Mouse (Mus musculus): ENCODE measurements around the gene Arl6. TPM values are rescaled to one million over a fixed set of nuclear protein-coding genes. Genes with fewer than 3 reads are reported as not detected.

The Arl6 gene
- polyA plus RNA-seq, 1 experiment = 12.0 TPM

- H3K27ac ChIP-seq (ENCODE audit: insufficient read depth, low read depth, low read length) = no peak overlapping the region
- H3K4me3 ChIP-seq (ENCODE audit: insufficient read depth, low read length) = no peak overlapping the region
- no peak for TF ChIP-seq POLR2A (IDR thresholded peaks at IDR 0.05; ENCODE audit: borderline replicate concordance, low read depth, low read length)
- no peak for TF ChIP-seq CTCF (IDR thresholded peaks at IDR 0.05; ENCODE audit: low read depth, low read length)
- H3K4me1 ChIP-seq (ENCODE audit: control insufficient read depth, insufficient read depth, low read length) = peaks cover 6% of the 10 kb centered on the region
Observed at GRCm38 (mm10) chr16:59615675-59616074, 23.5 kb downstream of the Arl6 start.

- TF ChIP-seq CTCF (IDR thresholded peaks at IDR 0.05; ENCODE audit: low read depth, low read length) = no peak
- no peak for TF ChIP-seq POLR2A (IDR thresholded peaks at IDR 0.05; ENCODE audit: borderline replicate concordance, low read depth, low read length)
- Histone ChIP-seq H3K4me1 (ENCODE audit: control insufficient read depth, insufficient read depth, low read length) (peaks cover 5% of the 10 kb centered on the region), H3K27ac (ENCODE audit: insufficient read depth, low read depth, low read length) (no peak overlapping the region), H3K4me3 (ENCODE audit: insufficient read depth, low read length) (no peak overlapping the region)
Observed at GRCm38 (mm10) chr16:59610750-59611149, 28.4 kb downstream of the Arl6 start.

- Histone ChIP-seq H3K27ac (ENCODE audit: insufficient read depth, low read depth, low read length) (peak overlapping the region; percentile 68), H3K4me1 (ENCODE audit: control insufficient read depth, insufficient read depth, low read length) (peaks cover 15% of the 10 kb centered on the region), H3K4me3 (ENCODE audit: insufficient read depth, low read length) (peak overlapping the region; percentile 43)
- TF ChIP-seq CTCF (IDR thresholded peaks at IDR 0.05; ENCODE audit: low read depth, low read length) (no peak), POLR2A (IDR thresholded peaks at IDR 0.05; ENCODE audit: borderline replicate concordance, low read depth, low read length) (no peak)
Observed at GRCm38 (mm10) chr16:59604078-59604781, 35.0 kb downstream of the Arl6 start.

- Histone ChIP-seq H3K4me3 (ENCODE audit: insufficient read depth, low read length) (peak within 1 kb of the TSS; percentile 78), H3K4me1 (ENCODE audit: control insufficient read depth, insufficient read depth, low read length) (peaks cover 24% of the 10 kb centered on the region), H3K27ac (ENCODE audit: insufficient read depth, low read depth, low read length) (peak within 1 kb of the TSS; percentile 80)
- no peak for TF ChIP-seq CTCF (IDR thresholded peaks at IDR 0.05; ENCODE audit: low read depth, low read length)
- peak; percentile 24; the same call in 1 of the 2 replicates for TF ChIP-seq POLR2A (IDR thresholded peaks at IDR 0.05; ENCODE audit: borderline replicate concordance, low read depth, low read length)
Observed at GRCm38 (mm10) chr16:59600311-59601251, 38.6 kb downstream of the Arl6 start, which contains the start of gene Crybg3. TSS of gene Crybg3 (minus strand) at chr16:59600979.

- H3K27ac ChIP-seq (ENCODE audit: insufficient read depth, low read depth, low read length) = peak overlapping the region; percentile 80; the same call in 1 of the 2 replicates
Observed at GRCm38 (mm10) chr16:59599411-59600265, 39.6 kb downstream of the Arl6 start.

GRCm38 (mm10) chr16:59598997-59599396 is 40.2 kb downstream of the Arl6 start:
- Histone ChIP-seq H3K4me3 (ENCODE audit: insufficient read depth, low read length) (peak overlapping the region; percentile 78), H3K27ac (ENCODE audit: insufficient read depth, low read depth, low read length) (no peak overlapping the region), H3K4me1 (ENCODE audit: control insufficient read depth, insufficient read depth, low read length) (peaks cover 18% of the 10 kb centered on the region)
- TF ChIP-seq POLR2A (IDR thresholded peaks at IDR 0.05; ENCODE audit: borderline replicate concordance, low read depth, low read length) (no peak), CTCF (IDR thresholded peaks at IDR 0.05; ENCODE audit: low read depth, low read length) (no peak)

More at GRCm38 (mm10) chr16:59599411-59600265, 39.6 kb downstream of the Arl6 start:
- Histone ChIP-seq H3K4me1 (ENCODE audit: control insufficient read depth, insufficient read depth, low read length) (peaks cover 22% of the 10 kb centered on the region), H3K4me3 (ENCODE audit: insufficient read depth, low read length) (peak overlapping the region; percentile 78)
- TF ChIP-seq POLR2A (IDR thresholded peaks at IDR 0.05; ENCODE audit: borderline replicate concordance, low read depth, low read length) = no peak
- TF ChIP-seq CTCF (IDR thresholded peaks at IDR 0.05; ENCODE audit: low read depth, low read length) = no peak

GRCm38 (mm10) chr16:59597256-59597655 is 41.9 kb downstream of the Arl6 start:
- Histone ChIP-seq H3K27ac (ENCODE audit: insufficient read depth, low read depth, low read length) (no peak overlapping the region), H3K4me1 (ENCODE audit: control insufficient read depth, insufficient read depth, low read length) (peaks cover 16% of the 10 kb centered on the region), H3K4me3 (ENCODE audit: insufficient read depth, low read length) (no peak overlapping the region)
- no peak for TF ChIP-seq POLR2A (IDR thresholded peaks at IDR 0.05; ENCODE audit: borderline replicate concordance, low read depth, low read length)
- no peak for TF ChIP-seq CTCF (IDR thresholded peaks at IDR 0.05; ENCODE audit: low read depth, low read length)

GRCm38 (mm10) chr16:59594714-59595113 is 44.5 kb downstream of the Arl6 start:
- Histone ChIP-seq H3K4me1 (ENCODE audit: control insufficient read depth, insufficient read depth, low read length) (peaks cover 13% of the 10 kb centered on the region), H3K27ac (ENCODE audit: insufficient read depth, low read depth, low read length) (no peak overlapping the region), H3K4me3 (ENCODE audit: insufficient read depth, low read length) (no peak overlapping the region)
- no peak for TF ChIP-seq CTCF (IDR thresholded peaks at IDR 0.05; ENCODE audit: low read depth, low read length)

GRCm38 (mm10) chr16:59590790-59591189 is 48.4 kb downstream of the Arl6 start:
- H3K4me1 ChIP-seq (ENCODE audit: control insufficient read depth, insufficient read depth, low read length) = no peaks in the 10 kb centered on the region; the same call in 1 of the 2 replicates
- no peak for TF ChIP-seq CTCF (IDR thresholded peaks at IDR 0.05; ENCODE audit: low read depth, low read length)
- TF ChIP-seq POLR2A (IDR thresholded peaks at IDR 0.05; ENCODE audit: borderline replicate concordance, low read depth, low read length) = no peak
- H3K4me3 ChIP-seq (ENCODE audit: insufficient read depth, low read length) = no peak overlapping the region
- H3K27ac ChIP-seq (ENCODE audit: insufficient read depth, low read depth, low read length) = no peak overlapping the region

Data from bone marrow macrophage, adult 2 months (primary cell).